Mouse (Mus musculus) cerebellum, postnatal 36 days (tissue): ENCODE data around the gene Mrps7.

Source experiments
- DNase-seq, 2 experiments: peaks; one replicate each; pipeline ENCODE4 v3.0.0; 2021 to 2022; ENCODE audit warnings: mixed read lengths in 2 of 2

Gene Mrps7

GRCm38 (mm10) chr11:115603476-115604303 is at the start of gene Mrps7, which contains the start of gene Gga3:
TSS of gene Mrps7 (plus strand) at chr11:115603925.
TSS of gene Gga3 (minus strand) at chr11:115604051.
- peak; percentile 85 to 92 for DNase-seq

- no peak for DNase-seq
These were observed 48.0 kb upstream of the Mrps7 start for GRCm38 (mm10) chr11:115555717-115556116.

- DNase-seq: no peak
These were observed 40.3 kb upstream of the Mrps7 start for GRCm38 (mm10) chr11:115563406-115563805.

GRCm38 (mm10) chr11:115564064-115564809 is 39.5 kb upstream of the Mrps7 start, which contains the start of gene Nup85:
TSS of gene Nup85 (plus strand) at chr11:115564434.
- DNase-seq: peak; percentile 98

GRCm38 (mm10) chr11:115564961-115565360 is 38.8 kb upstream of the Mrps7 start:
- DNase-seq: no peak

- DNase-seq: no peak
These were observed 24.6 kb upstream of the Mrps7 start for GRCm38 (mm10) chr11:115579080-115579479.

GRCm38 (mm10) chr11:115582913-115583606 is 20.7 kb upstream of the Mrps7 start:
- DNase-seq: no peak

GRCm38 (mm10) chr11:115584376-115585073 is 19.2 kb upstream of the Mrps7 start:
- no peak for DNase-seq

- DNase-seq: no peak
These were observed 18.1 kb upstream of the Mrps7 start for GRCm38 (mm10) chr11:115585573-115586100.

GRCm38 (mm10) chr11:115586403-115586802 is 17.3 kb upstream of the Mrps7 start:
- no peak for DNase-seq

- no peak for DNase-seq
These were observed 15.7 kb upstream of the Mrps7 start for GRCm38 (mm10) chr11:115587984-115588383.

GRCm38 (mm10) chr11:115590526-115591075 is 13.1 kb upstream of the Mrps7 start:
- no peak for DNase-seq

- no peak for DNase-seq
These were observed 8.5 kb upstream of the Mrps7 start for GRCm38 (mm10) chr11:115595209-115595608.

- no peak for DNase-seq
These were observed 5.4 kb upstream of the Mrps7 start for GRCm38 (mm10) chr11:115598309-115598708.

GRCm38 (mm10) chr11:115599722-115600121 is 4.0 kb upstream of the Mrps7 start:
- DNase-seq: no peak

- DNase-seq: no peak
These were observed 3.0 kb upstream of the Mrps7 start for GRCm38 (mm10) chr11:115600743-115601142.

GRCm38 (mm10) chr11:115601174-115601573 is 2.6 kb upstream of the Mrps7 start:
- DNase-seq: no peak

GRCm38 (mm10) chr11:115603128-115603475 is 623 bp upstream of the Mrps7 start:
- no peak for DNase-seq

GRCm38 (mm10) chr11:115604304-115604696 is 575 bp downstream of the Mrps7 start:
- no peak for DNase-seq

GRCm38 (mm10) chr11:115606733-115607132 is 3.0 kb downstream of the Mrps7 start:
- no peak for DNase-seq

- no peak for DNase-seq
These were observed 5.0 kb downstream of the Mrps7 start for GRCm38 (mm10) chr11:115608421-115609399.
